Mouse (Mus musculus) neural tube, embryonic 14.5 days (tissue): ENCODE data around the gene Polr1c. TPM values are rescaled to one million over a fixed set of nuclear protein-coding genes. Genes with fewer than 3 reads are reported as not detected.

ENCODE experiments used
- ATAC-seq: fragments of 200-750 bp; cut with Nextera tagmentation; 2 replicates; pipeline ENCODE4 v1.8.0; 2017; ENCODE audit warnings: low read depth, mild to moderate bottlenecking, moderate TSS enrichment, moderate library complexity
- H3K27ac ChIP-seq: fragments of 300-500 bp; sonication (generic); 2 replicates; pipeline ENCODE4 v1.5.1; 2014; ENCODE audit warnings: low read depth, mild to moderate bottlenecking, control low read depth, low read length, moderate library complexity, mixed read lengths
- H3K27me3 ChIP-seq: fragments of 300-500 bp; sonication (generic); 2 replicates; pipeline ENCODE4 v1.6.1; 2014; ENCODE audit warnings: low read length; ENCODE audit not compliant: control insufficient read depth, insufficient read depth
- H3K36me3 ChIP-seq: fragments of 300-500 bp; sonication (generic); 2 replicates; pipeline ENCODE4 v1.6.1; 2014; ENCODE audit warnings: low read length, mixed read lengths; ENCODE audit not compliant: control insufficient read depth, insufficient read depth
- H3K4me1 ChIP-seq: fragments of 300-500 bp; sonication (generic); 2 replicates; pipeline ENCODE4 v1.6.1; 2014; ENCODE audit warnings: low read length; ENCODE audit not compliant: control insufficient read depth, insufficient read depth
- H3K4me2 ChIP-seq: fragments of 300-500 bp; sonication (generic); 2 replicates; pipeline ENCODE4 v1.6.1; 2014; ENCODE audit warnings: mild to moderate bottlenecking, low read depth, low read length, control low read depth
- H3K4me3 ChIP-seq: fragments of 300-500 bp; sonication (generic); 2 replicates; pipeline ENCODE4 v1.5.1; 2014; ENCODE audit warnings: low read depth, low read length, control low read depth, mixed read lengths
- H3K9ac ChIP-seq: fragments of 300-500 bp; sonication (generic); replicated peaks from 2 replicates; pipeline ENCODE4 v1.6.1; 2014; ENCODE audit warnings: low read depth, mild to moderate bottlenecking, control low read depth, low read length, mixed read lengths
- H3K9me3 ChIP-seq: fragments of 300-500 bp; sonication (generic); 2 replicates; pipeline ENCODE4 v1.6.1; 2016; ENCODE audit warnings: low read length; ENCODE audit not compliant: control insufficient read depth
- WGBS: fragments of 180-500 bp; shearing (Covaris S2); extraction: QIAGEN DNeasy Blood & Tissue Kit; methylation state at CpG from one replicate; pipeline ENCODE4 v1.1.7; 2014; 5-methylcytosine and 5-hydroxymethylcytosine counted together
- polyA plus RNA-seq: library from polyadenylated mRNA; unstranded; fragments of >200 nt; fragmentation: Nextera tagmentation; extraction: Ambion mirVana; gene quantifications from 2 replicates; pipeline ENCODE4 v1.2.1, GENCODE M21; 2014

Gene Polr1c
- polyA plus RNA-seq, 1 experiment from 2014 or later: 80.4 TPM

- ATAC-seq: no peak
- Histone ChIP-seq H3K9me3 (no peaks in the 10 kb centered on the region), H3K9ac (no peak overlapping the region), H3K4me3 (no peak overlapping the region), H3K27me3 (no peaks in the 10 kb centered on the region), H3K27ac (no peak overlapping the region), H3K4me2 (no peak overlapping the region), H3K4me1 (peaks cover 10% of the 10 kb centered on the region; the same call in 1 of the 2 replicates), H3K36me3 (peaks cover 31% of the 10 kb centered on the region)
- 87% methylated on average over 30 of the region's 30 CpGs for WGBS
Measured at GRCm38 (mm10) chr17:46258279-46259053, 10.6 kb upstream of the Polr1c start.

GRCm38 (mm10) chr17:46255147-46255546 is 7.3 kb upstream of the Polr1c start:
- Histone ChIP-seq H3K27me3 (no peaks in the 10 kb centered on the region), H3K36me3 (peaks cover 24% of the 10 kb centered on the region), H3K27ac (no peak overlapping the region), H3K9me3 (no peaks in the 10 kb centered on the region), H3K4me2 (peak overlapping the region; percentile 70), H3K9ac (no peak overlapping the region; the same call in 1 of the 2 replicates), H3K4me1 (peaks cover 15% of the 10 kb centered on the region; the same call in 1 of the 2 replicates), H3K4me3 (peak overlapping the region; percentile 82; the same call in 1 of the 2 replicates)
- 32% methylated on average over 6 of the region's 6 CpGs for WGBS
- ATAC-seq: no peak

GRCm38 (mm10) chr17:46254106-46254505 is 6.3 kb upstream of the Polr1c start:
- Histone ChIP-seq H3K4me3 (peak overlapping the region; percentile 82), H3K27ac (peak overlapping the region; percentile 72), H3K4me1 (peaks cover 18% of the 10 kb centered on the region; the same call in 1 of the 2 replicates), H3K9ac (peak overlapping the region; percentile 82), H3K36me3 (peaks cover 21% of the 10 kb centered on the region), H3K27me3 (no peaks in the 10 kb centered on the region), H3K9me3 (no peaks in the 10 kb centered on the region), H3K4me2 (peak overlapping the region; percentile 70)
- under 1% methylated on average over 45 of the region's 54 CpGs for WGBS
- ATAC-seq: peak; percentile 55

- Histone ChIP-seq H3K9ac (peak within 1 kb of the TSS; percentile 82), H3K4me3 (peak within 1 kb of the TSS; percentile 82), H3K9me3 (no peaks in the 10 kb centered on the region), H3K27me3 (no peaks in the 10 kb centered on the region), H3K27ac (peak within 1 kb of the TSS; percentile 72), H3K4me1 (peaks cover 23% of the 10 kb centered on the region), H3K4me2 (peak within 1 kb of the TSS; percentile 70), H3K36me3 (peaks cover 20% of the 10 kb centered on the region; the same call in 1 of the 2 replicates)
- 2% methylated on average over 40 of the region's 48 CpGs for WGBS
- peak; percentile 92 for ATAC-seq
Measured at GRCm38 (mm10) chr17:46253452-46254084, 5.7 kb upstream of the Polr1c start, which contains the start of gene Lrrc73. TSS of gene Lrrc73 (plus strand) at chr17:46253531.

- Histone ChIP-seq H3K4me1 (peaks cover 24% of the 10 kb centered on the region), H3K36me3 (peaks cover 15% of the 10 kb centered on the region; the same call in 1 of the 2 replicates), H3K27me3 (no peaks in the 10 kb centered on the region), H3K9ac (0 out of 2 replicates have a peak overlapping the region, but pooled peaks have one; percentile 82), H3K4me3 (peak overlapping the region; percentile 82; the same call in 1 of the 2 replicates), H3K4me2 (peak overlapping the region; percentile 70; the same call in 1 of the 2 replicates), H3K9me3 (no peaks in the 10 kb centered on the region), H3K27ac (no peak overlapping the region)
- WGBS: 61% methylated on average over 14 of the region's 14 CpGs
- ATAC-seq: no peak
Measured at GRCm38 (mm10) chr17:46252571-46253451, 5.0 kb upstream of the Polr1c start.

GRCm38 (mm10) chr17:46251174-46251573 is 3.3 kb upstream of the Polr1c start:
- Histone ChIP-seq H3K9me3 (no peaks in the 10 kb centered on the region), H3K27me3 (no peaks in the 10 kb centered on the region), H3K4me3 (no peak overlapping the region), H3K27ac (no peak overlapping the region), H3K4me2 (no peak overlapping the region), H3K9ac (no peak overlapping the region), H3K4me1 (peaks cover 31% of the 10 kb centered on the region), H3K36me3 (peaks cover 15% of the 10 kb centered on the region; the same call in 1 of the 2 replicates)
- 83% methylated on average over 7 of the region's 7 CpGs for WGBS
- ATAC-seq: no peak

- Histone ChIP-seq H3K27ac (peak overlapping the region; percentile 80), H3K4me1 (peaks cover 18% of the 10 kb centered on the region), H3K27me3 (no peaks in the 10 kb centered on the region), H3K4me2 (peak overlapping the region; percentile 76), H3K36me3 (peaks cover 45% of the 10 kb centered on the region), H3K4me3 (peak overlapping the region; percentile 99), H3K9me3 (no peaks in the 10 kb centered on the region), H3K9ac (peak overlapping the region; percentile 97)
- under 1% methylated on average over 37 of the region's 37 CpGs for WGBS
- peak; percentile 25 for ATAC-seq
Measured at GRCm38 (mm10) chr17:46248189-46248522, 302 bp upstream of the Polr1c start.

- Histone ChIP-seq H3K36me3 (peaks cover 62% of the 10 kb centered on the region), H3K27ac (no peak overlapping the region), H3K9me3 (no peaks in the 10 kb centered on the region), H3K4me1 (peaks cover 16% of the 10 kb centered on the region), H3K27me3 (no peaks in the 10 kb centered on the region), H3K4me2 (no peak overlapping the region), H3K9ac (no peak overlapping the region), H3K4me3 (no peak overlapping the region)
- 76% methylated on average over 10 of the region's 10 CpGs for WGBS
- ATAC-seq: no peak
Measured at GRCm38 (mm10) chr17:46244579-46244978, 3.3 kb downstream of the Polr1c start.
